ENCODE assay signal across 8 mouse cellular contexts in the genomic region with DNA sequence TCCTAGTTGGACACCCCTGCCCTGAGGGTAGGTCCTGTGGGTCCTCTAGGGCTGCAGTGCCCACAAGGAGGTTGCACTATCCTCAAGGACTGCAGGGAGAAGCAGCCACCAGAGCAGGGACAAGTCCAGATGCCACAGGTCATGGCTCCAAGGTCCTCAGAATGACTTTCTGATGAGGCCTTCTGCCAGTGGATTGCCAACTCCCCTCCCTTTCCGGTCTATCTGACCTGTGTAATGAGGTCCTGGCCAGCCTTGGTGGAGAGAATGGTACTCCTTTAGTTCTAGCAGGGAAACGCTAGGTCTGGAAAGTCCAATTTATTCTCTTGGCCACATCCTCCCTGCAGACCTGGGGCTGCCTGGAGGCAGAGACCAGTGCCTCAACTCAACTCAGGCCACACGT. TPM values are rescaled to one million over a fixed set of nuclear protein-coding genes. Genes with fewer than 3 reads are reported as not detected.
DNase-seq lines count a peak whose midpoint lies in the region; ATAC-seq and TF ChIP-seq lines count a peak whose summit lies in the region.

Adra2c (plus strand) TSS at position 301 of the 400 bp plus-strand sequence.

- ATAC-seq in heart, embryonic 12.5 days (ENCODE audit: insufficient number of reproducible peaks, low FRiP score): no peak
- ATAC-seq in liver, embryonic 12.5 days: no peak

- intact Hi-C loops in heart, postnatal 14 days (cut with DNase I): loop anchor here (2.0 kb wide), 1 partner anchor 71 kb away; no protein-coding TSS in a partner anchor

- TF ChIP-seq CTCF in testis, adult 2 months (IDR thresholded peaks at IDR 0.05; ENCODE audit: control insufficient read depth, insufficient read depth, insufficient replicate concordance, low read depth, low read length): no peak

- peak within 1 kb of the TSS; percentile 96 for H3K4me2 ChIP-seq in heart, embryonic 12.5 days
- peak within 1 kb of the TSS; percentile 66 for H3K4me2 ChIP-seq in liver, embryonic 12.5 days

- no peaks in the 10 kb centered on the region for H3K9me3 ChIP-seq in heart, embryonic 12.5 days (replicated peaks)
- no peaks in the 10 kb centered on the region for H3K9me3 ChIP-seq in liver, embryonic 12.5 days (replicated peaks)

- peaks cover 23% of the 10 kb centered on the region for H3K4me1 ChIP-seq in heart, embryonic 12.5 days (replicated peaks)
- H3K4me1 ChIP-seq in testis, adult 2 months (ENCODE audit: control insufficient read depth, insufficient read depth, low read length): peaks cover 18% of the 10 kb centered on the region
- H3K4me1 ChIP-seq in liver, embryonic 12.5 days: 0 out of 2 replicates have a peak, but pooled peaks cover 8% of the 10 kb centered on the region

- WGBS in heart, embryonic 12.5 days: 36% methylated on average over 3 of the region's 3 CpGs
- WGBS in liver, embryonic 12.5 days (ENCODE audit: insufficient replicate concordance): 32% methylated on average over 3 of the region's 3 CpGs

- H3K4me3 ChIP-seq in heart, embryonic 12.5 days: peak within 1 kb of the TSS; percentile 59
- peak within 1 kb of the TSS; percentile 33 for H3K4me3 ChIP-seq in testis, adult 2 months (ENCODE audit: control insufficient read depth, low read depth, low read length)
- peak within 1 kb of the TSS; percentile 44 for H3K4me3 ChIP-seq in liver, embryonic 12.5 days

- TF ChIP-seq POLR2A in testis, adult 2 months (IDR thresholded peaks at IDR 0.05; ENCODE audit: control insufficient read depth, low read depth, low read length): no peak

- DNase-seq in heart, postnatal 14 days: no peak
- DNase-seq in testis, postnatal 10 days (ENCODE audit: low spot score): no peak
- DNase-seq in B cell, adult 2 months: no peak
- no peak for DNase-seq in right cerebral cortex, adult 2 months (ENCODE audit: low spot score in 2 of 2)
- DNase-seq in lung, adult 18-20 months: no peak

- H3K9ac ChIP-seq in heart, embryonic 12.5 days: peak within 1 kb of the TSS; percentile 28; the same call in 1 of the 2 replicates
- H3K9ac ChIP-seq in liver, embryonic 12.5 days: no peak within 1 kb of the TSS

- no peaks in the 10 kb centered on the region for H3K36me3 ChIP-seq in heart, embryonic 12.5 days
- no peaks in the 10 kb centered on the region for H3K36me3 ChIP-seq in testis, adult 2 months (ENCODE audit: control insufficient read depth, insufficient read depth, low read length)
- no peaks in the 10 kb centered on the region for H3K36me3 ChIP-seq in liver, embryonic 12.5 days

- H3K27ac ChIP-seq in heart, embryonic 12.5 days (ENCODE audit: poor library complexity, severe bottlenecking): no peak within 1 kb of the TSS
- no peak within 1 kb of the TSS for H3K27ac ChIP-seq in testis, adult 2 months (ENCODE audit: control insufficient read depth, insufficient read depth, low read depth, low read length)
- no peak within 1 kb of the TSS for H3K27ac ChIP-seq in liver, embryonic 12.5 days

- peaks cover 90% of the 10 kb centered on the region for H3K27me3 ChIP-seq in heart, embryonic 12.5 days (replicated peaks)
- no peaks in the 10 kb centered on the region for H3K27me3 ChIP-seq in testis, adult 2 months (ENCODE audit: control insufficient read depth, insufficient read depth, low read length)
- peaks cover 91% of the 10 kb centered on the region for H3K27me3 ChIP-seq in liver, embryonic 12.5 days (replicated peaks)

RNA-seq across cellular contexts. Expression of gene Adra2c, which starts in this region (rescaled TPM):
- polyA plus RNA-seq in heart, embryonic 12.5 days (2016; fragmentation: Nextera tagmentation; extraction: Ambion mirVana): 0.06 TPM in 2 replicates
- total RNA-seq in heart, postnatal 14 days (2021): under 1 TPM; 0.27 to 0.36 TPM
- polyA plus RNA-seq in testis, adult 2 months (2012; rRNA removed): 0.10 and 0.26 TPM in 2 replicates
- 0.06 TPM in 1 of 2 replicates, not detected in the other for polyA plus RNA-seq in liver, embryonic 12.5 days (2016; fragmentation: Nextera tagmentation; extraction: Ambion mirVana)
